ENCODE assay signal across 14 mouse cellular contexts in the genomic region with DNA sequence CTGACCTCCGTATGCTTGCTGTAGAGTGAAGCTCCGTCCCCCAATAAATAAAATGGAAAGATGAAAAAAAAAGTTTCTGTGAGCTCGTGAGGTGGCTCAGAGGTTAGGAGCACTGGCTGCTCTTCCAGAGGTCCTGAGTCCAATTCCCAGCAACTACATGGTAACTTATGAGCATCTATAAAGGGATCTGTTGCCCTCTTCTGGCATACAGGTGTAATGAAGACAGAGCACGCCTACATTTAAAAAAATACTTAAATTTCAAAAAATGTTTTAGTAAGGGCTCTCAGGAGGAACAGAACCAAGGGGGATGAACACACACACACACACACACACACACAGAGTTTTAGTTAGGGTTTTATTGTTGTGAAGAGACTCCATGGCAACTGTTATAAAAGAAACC. TPM values are rescaled to one million over a fixed set of nuclear protein-coding genes. Genes with fewer than 3 reads are reported as not detected.
DNase-seq lines count a peak whose midpoint lies in the region; ATAC-seq and TF ChIP-seq lines count a peak whose summit lies in the region.
"Had no signal": no experiment of that assay in that cellular context is flagged by ENCODE, and none has a peak within 500 bp of the region (broad histone marks: within the 10 kb centered on the region; RNA-seq: fewer than 3 reads in every experiment).

No protein-coding gene starts in this region.

- no peaks in the 10 kb centered on the region for H3K9me3 ChIP-seq in kidney, postnatal 0 days (replicated peaks; ENCODE audit: low read length)

- no peak overlapping the region for H3K4me2 ChIP-seq in kidney, postnatal 0 days (ENCODE audit: low read length)
- H3K4me2 ChIP-seq: midbrain, embryonic 11.5 days had no signal

- TF ChIP-seq CTCF in kidney, postnatal 0 days (IDR thresholded peaks at IDR 0.05; ENCODE audit: low read depth): peak; percentile 62

- H3K27me3 ChIP-seq in kidney, postnatal 0 days (ENCODE audit: insufficient read depth, low read length): no peaks in the 10 kb centered on the region

- H3K4me1 ChIP-seq in kidney, postnatal 0 days (replicated peaks; ENCODE audit: insufficient read depth, low read length): no peaks in the 10 kb centered on the region

- 37% methylated on average over 4 of the region's 4 CpGs for WGBS in kidney, postnatal 0 days

- H3K9ac ChIP-seq in kidney, postnatal 0 days (ENCODE audit: low read depth, low read length): no peak overlapping the region

- H3K4me3 ChIP-seq in kidney, postnatal 0 days (replicated peaks; ENCODE audit: low read depth, low read length): no peak overlapping the region

- ATAC-seq in kidney, postnatal 0 days (replicated peaks; ENCODE audit: low FRiP score, low read depth): no peak
- ATAC-seq in CD4-positive, CD25-positive, alpha-beta regulatory T cell, adult 4 months: peak; percentile 31
- ATAC-seq in megakaryocyte, adult 5-6 weeks (ENCODE audit: poor library complexity, severe bottlenecking): peak; percentile 43

- no peaks in the 10 kb centered on the region for H3K36me3 ChIP-seq in kidney, postnatal 0 days (ENCODE audit: insufficient read depth, low read length)

- DNase-seq in kidney, postnatal 0 days (ENCODE audit: low spot score): peak; percentile 21
- DNase-seq in kidney, postnatal 10 days: no peak
- peak; percentile 57 for DNase-seq in 3T3-L1 (ENCODE audit: low read depth, low spot score)
- no peak for DNase-seq in right cerebral cortex, postnatal 36 days (ENCODE audit: low spot score in 2 of 2)
- no peak for DNase-seq in cerebellum, adult 9-10 months
- DNase-seq: cerebellum, adult 8-10 months; heart, adult 11 months; heart, postnatal 36 days; kidney, adult 11 months; lung, adult 18-20 months; thymus, adult 2 months had no signal

- no peak overlapping the region for H3K27ac ChIP-seq in kidney, postnatal 0 days

RNA-seq across cellular contexts. Expression of a gene that starts 7.7 kb away (rescaled TPM):
- 2.8 and 3.0 TPM in 2 replicates for polyA plus RNA-seq in kidney, postnatal 0 days (2015; fragmentation: Nextera tagmentation; extraction: Ambion mirVana)
- polyA plus RNA-seq in CD4-positive, CD25-positive, alpha-beta regulatory T cell, adult 4 months (2017; shearing (Covaris generic)): not detected
- not detected in 2 replicates for total RNA-seq in megakaryocyte, adult 5-6 weeks (2015)
- total RNA-seq in megakaryocyte, adult 5-6 weeks (2017): not detected in 2 replicates

RNA-seq across cellular contexts. Expression of a gene that starts 14.4 kb away (rescaled TPM):
- 12.1 and 14.1 TPM in 2 replicates for polyA plus RNA-seq in kidney, postnatal 0 days (2015; fragmentation: Nextera tagmentation; extraction: Ambion mirVana)
- polyA plus RNA-seq in CD4-positive, CD25-positive, alpha-beta regulatory T cell, adult 4 months (2017; shearing (Covaris generic)): 10 to 100 TPM; 34.0 to 37.4 TPM
- 95.9 and 115 TPM in 2 replicates for total RNA-seq in megakaryocyte, adult 5-6 weeks (2015)
- 37.2 and 62.2 TPM in 2 replicates for total RNA-seq in megakaryocyte, adult 5-6 weeks (2017)

Comparison
In these comparisons a context has a peak if more than half of its experiments do, and no peak if none do; other contexts are left out.
1. DNase-seq: peak in kidney, postnatal 0 days (single experiment) and 3T3-L1 (single experiment); none in kidney, postnatal 10 days (single experiment), right cerebral cortex, postnatal 36 days (0 of 2) and cerebellum, adult 9-10 months (single experiment).